Mouse (Mus musculus) stomach, postnatal 0 days (tissue): ENCODE data around the gene Spata48. TPM values are rescaled to one million over a fixed set of nuclear protein-coding genes. Genes with fewer than 3 reads are reported as not detected.

ENCODE experiments used
- ATAC-seq: fragments of 200-750 bp; cut with Nextera tagmentation; 2 replicates; pipeline ENCODE4 v1.8.0; 2017; ENCODE audit not compliant: low FRiP score, low TSS enrichment
- DNase-seq: peaks from one replicate; pipeline ENCODE4 v3.0.0-alpha.2; 2016; ENCODE audit warnings: low spot score
- H3K27ac ChIP-seq: fragments of 300-500 bp; sonication (generic); replicated peaks from 2 replicates; pipeline ENCODE4 v1.5.1; 2014; ENCODE audit warnings: mild to moderate bottlenecking, control low read depth
- H3K27me3 ChIP-seq: fragments of 300-500 bp; sonication (generic); 2 replicates; pipeline ENCODE4 v1.6.1; 2014; ENCODE audit warnings: low read length; ENCODE audit not compliant: control insufficient read depth, insufficient read depth
- H3K36me3 ChIP-seq: fragments of 300-500 bp; sonication (generic); 2 replicates; pipeline ENCODE4 v1.6.1; 2014; ENCODE audit warnings: low read length, mixed read lengths; ENCODE audit not compliant: control insufficient read depth, insufficient read depth
- H3K4me1 ChIP-seq: fragments of 300-500 bp; sonication (generic); replicated peaks from 2 replicates; pipeline ENCODE4 v1.6.1; 2014; ENCODE audit warnings: antibody characterized with exemption; ENCODE audit not compliant: control insufficient read depth, insufficient read depth
- H3K4me2 ChIP-seq: fragments of 300-500 bp; sonication (generic); replicated peaks from 2 replicates; pipeline ENCODE4 v1.6.1; 2014; ENCODE audit warnings: low read depth, mild to moderate bottlenecking, control low read depth, moderate library complexity
- H3K4me3 ChIP-seq: fragments of 300-500 bp; sonication (generic); 2 replicates; pipeline ENCODE4 v1.5.1; 2014; ENCODE audit warnings: low read depth, low read length, control low read depth
- H3K9ac ChIP-seq: fragments of 300-500 bp; sonication (generic); 2 replicates; pipeline ENCODE4 v1.6.1; 2014; ENCODE audit warnings: mild to moderate bottlenecking, low read length, control low read depth, mixed read lengths
- H3K9me3 ChIP-seq: fragments of 300-500 bp; sonication (generic); 2 replicates; pipeline ENCODE4 v1.6.1; 2016; ENCODE audit warnings: low read length; ENCODE audit not compliant: control insufficient read depth
- CTCF ChIP-seq: IDR thresholded peaks from 2 replicates; pipeline ENCODE4 v1.5.1; 2016; ENCODE audit warnings: antibody characterized with exemption, low read depth, mild to moderate bottlenecking, moderate library complexity
- EP300 ChIP-seq: optimal IDR thresholded peaks from 2 replicates; pipeline ENCODE3; 2016; ENCODE audit warnings: antibody characterized with exemption
- WGBS: fragments of 180-500 bp; shearing (Covaris S2); extraction: QIAGEN DNeasy Blood & Tissue Kit; methylation state at CpG from one replicate; pipeline ENCODE4 v1.1.7; 2014; 5-methylcytosine and 5-hydroxymethylcytosine counted together
- polyA plus RNA-seq: library from polyadenylated mRNA; unstranded; fragments of >200 nt; fragmentation: Nextera tagmentation; extraction: Ambion mirVana; gene quantifications from 2 replicates; pipeline ENCODE4 v1.2.1, GENCODE M21; 2015

Gene Spata48
- polyA plus RNA-seq, 1 experiment from 2014 or later, result 0.78 TPM

DNA sequence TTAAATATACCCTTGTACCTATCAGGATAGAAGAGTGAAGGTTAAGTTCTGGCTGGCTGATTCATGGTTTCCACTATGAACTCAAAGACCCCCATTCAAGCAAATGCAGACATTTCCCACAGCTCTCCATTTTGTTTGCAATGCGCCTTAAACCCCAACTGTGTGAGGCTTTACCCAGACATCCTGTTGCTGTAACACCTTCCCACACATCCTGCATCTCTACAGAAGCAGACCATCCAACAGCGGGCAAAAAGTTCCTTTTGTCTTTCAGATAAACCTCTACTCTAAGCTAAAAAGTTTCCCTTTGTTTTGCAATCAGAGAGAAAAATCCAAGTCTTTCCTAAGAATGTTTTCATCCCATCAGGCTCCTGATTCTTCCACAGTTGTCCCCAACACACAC, 50.2 kb downstream of the Spata48 start:
- no peak overlapping the region for H3K27ac ChIP-seq
- ATAC-seq (no peak), DNase-seq (no peak)
- H3K36me3 ChIP-seq, result no peaks in the 10 kb centered on the region
- H3K27me3 ChIP-seq, result no peaks in the 10 kb centered on the region
- no peak overlapping the region for H3K9ac ChIP-seq
- no peaks in the 10 kb centered on the region for H3K4me1 ChIP-seq
- H3K4me2 ChIP-seq, result no peak overlapping the region
- no peak overlapping the region for H3K4me3 ChIP-seq
- WGBS, result 40% methylated on average over 2 of the region's 2 CpGs
- TF ChIP-seq EP300 (no peak), CTCF (no peak)
- no peaks in the 10 kb centered on the region for H3K9me3 ChIP-seq

DNA sequence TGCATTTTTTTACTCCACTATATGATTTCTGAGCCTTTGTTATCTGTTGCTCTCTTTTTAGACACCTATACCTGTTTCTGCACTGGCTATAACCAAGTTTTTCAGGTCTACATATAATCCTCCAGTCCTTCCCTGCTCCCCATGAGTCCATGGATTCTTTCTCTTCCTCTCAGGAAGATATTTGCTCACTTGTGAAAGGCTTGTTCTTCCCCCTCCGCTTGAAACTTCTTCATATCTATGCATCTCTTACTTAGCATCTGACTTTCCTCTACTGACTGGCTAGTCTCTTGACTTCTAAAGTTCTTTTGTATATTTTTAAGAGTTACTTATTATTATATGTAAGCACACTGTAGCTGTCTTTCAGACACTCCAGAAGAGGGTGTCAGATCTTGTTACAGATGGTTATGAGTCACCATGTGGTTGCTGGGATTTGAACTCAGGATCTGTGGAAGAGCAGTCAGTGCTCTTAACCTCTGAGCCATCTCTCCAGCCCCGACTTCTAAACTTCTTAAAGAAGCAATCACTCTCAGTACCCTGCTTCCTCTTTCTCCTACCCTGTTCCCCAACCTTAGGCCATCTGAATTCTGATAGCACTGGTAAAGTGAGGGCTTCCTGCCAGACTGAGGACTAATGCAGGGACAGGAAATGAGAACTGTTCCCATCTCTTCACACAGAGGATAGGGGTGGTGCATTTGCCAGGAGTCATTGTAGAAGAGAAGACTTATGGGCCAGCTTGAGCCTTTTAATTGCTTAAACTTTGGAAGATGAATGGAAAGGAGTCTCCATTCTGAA, 51.3 kb downstream of the Spata48 start:
- Histone ChIP-seq H3K4me1 (no peaks in the 10 kb centered on the region), H3K27ac (no peak overlapping the region), H3K4me2 (no peak overlapping the region), H3K27me3 (no peaks in the 10 kb centered on the region), H3K4me3 (no peak overlapping the region), H3K9me3 (no peaks in the 10 kb centered on the region), H3K9ac (no peak overlapping the region), H3K36me3 (no peaks in the 10 kb centered on the region)
- TF ChIP-seq EP300, result no peak
- TF ChIP-seq CTCF, result no peak
- DNase-seq (no peak), ATAC-seq (no peak)
- WGBS, result 80% methylated on average over 2 of the region's 2 CpGs

- Histone ChIP-seq H3K9me3 (no peaks in the 10 kb centered on the region), H3K4me1 (no peaks in the 10 kb centered on the region), H3K9ac (no peak overlapping the region), H3K36me3 (no peaks in the 10 kb centered on the region), H3K27ac (no peak overlapping the region), H3K4me2 (no peak overlapping the region), H3K4me3 (no peak overlapping the region), H3K27me3 (no peaks in the 10 kb centered on the region)
- ATAC-seq, result no peak
- 89% methylated on average over 4 of the region's 4 CpGs for WGBS
- DNase-seq, result no peak
- TF ChIP-seq EP300 (no peak), CTCF (no peak)
Observed at GRCm38 (mm10) chr11:11514920-11515319, 53.0 kb downstream of the Spata48 start.

- 86% methylated on average over 1 of the region's 1 CpGs for WGBS
- Histone ChIP-seq H3K9ac (no peak overlapping the region), H3K27me3 (no peaks in the 10 kb centered on the region), H3K4me2 (no peak overlapping the region), H3K27ac (no peak overlapping the region), H3K4me3 (no peak overlapping the region), H3K36me3 (no peaks in the 10 kb centered on the region), H3K9me3 (no peaks in the 10 kb centered on the region), H3K4me1 (no peaks in the 10 kb centered on the region)
- ATAC-seq, result no peak
- DNase-seq, result no peak
- TF ChIP-seq CTCF (no peak), EP300 (no peak)
Observed at GRCm38 (mm10) chr11:11517781-11518435, 56.0 kb downstream of the Spata48 start.

DNA sequence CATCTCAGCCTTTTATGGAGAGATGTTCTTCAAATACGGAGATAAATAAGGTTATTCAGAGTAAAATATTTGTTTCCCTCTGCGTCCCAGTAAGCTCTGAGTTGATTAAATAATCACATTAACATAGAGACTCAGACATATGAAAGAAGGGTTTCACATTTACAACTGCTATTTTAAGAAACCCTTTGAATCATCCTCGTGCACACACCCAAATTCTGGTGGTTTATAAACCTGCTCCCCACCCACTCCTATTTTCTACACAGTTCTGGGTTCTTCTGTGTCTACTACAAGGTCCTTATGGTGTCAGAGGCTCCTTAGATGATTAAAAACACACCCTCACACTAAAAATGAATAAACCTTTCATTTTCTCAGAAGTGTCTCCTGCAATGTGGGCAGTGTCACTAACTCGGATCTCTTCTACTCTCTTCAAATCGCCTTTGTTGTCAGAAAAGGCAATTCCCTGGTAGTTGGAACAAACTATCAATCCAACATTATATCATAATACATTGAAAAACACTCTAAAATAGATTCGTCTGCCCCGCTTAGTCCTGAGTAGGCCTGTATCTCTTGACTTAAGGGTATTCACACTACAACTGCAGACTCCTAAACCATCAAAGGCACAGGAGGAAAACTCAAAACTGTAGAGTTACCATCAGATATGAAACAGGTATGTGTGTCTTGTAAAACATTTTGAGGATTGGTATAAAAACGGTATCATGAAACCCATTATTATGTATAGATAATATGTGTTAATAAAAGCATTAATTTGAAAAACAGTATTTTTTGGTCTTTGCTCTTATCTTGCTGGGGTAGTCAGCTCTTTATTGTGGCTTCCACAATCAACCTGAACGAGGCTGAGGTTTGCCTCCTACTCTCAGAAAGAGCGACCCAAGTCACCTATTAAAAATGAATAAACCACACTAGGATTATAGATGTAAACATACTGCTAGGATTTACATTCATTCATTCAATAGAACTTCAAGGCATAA, 57.7 kb downstream of the Spata48 start:
- no peak for ATAC-seq
- no peaks in the 10 kb centered on the region for H3K36me3 ChIP-seq

More for the DNA sequence above, 57.7 kb downstream of the Spata48 start:
- H3K9me3 ChIP-seq, result no peaks in the 10 kb centered on the region
- H3K27me3 ChIP-seq, result no peaks in the 10 kb centered on the region
- H3K4me2 ChIP-seq, result no peak overlapping the region
- no peak overlapping the region for H3K9ac ChIP-seq
- no peak overlapping the region for H3K27ac ChIP-seq
- 73% methylated on average over 10 of the region's 10 CpGs for WGBS
- no peaks in the 10 kb centered on the region for H3K4me1 ChIP-seq
- TF ChIP-seq CTCF, result no peak
- TF ChIP-seq EP300, result no peak
- H3K4me3 ChIP-seq, result no peak overlapping the region
- DNase-seq, result no peak
